Mouse (Mus musculus): ENCODE data around the gene Cacng2.

- no peak for TF ChIP-seq CTCF (IDR thresholded peaks at IDR 0.05; ENCODE audit: low read depth)
- TF ChIP-seq EP300 (IDR thresholded peaks at IDR 0.05; ENCODE audit: low read depth): no peak
Measured at GRCm38 (mm10) chr15:77988541-77988940, 131.3 kb downstream of the Cacng2 start.
